Mouse (Mus musculus) T-helper 2 cell (primary cell): ENCODE data around the gene Skap1.

Experiments
- in situ Hi-C: fragments of 300-600 bp; cut with MboI, MseI; formaldehyde crosslinking; loops from one replicate; pipeline ENCODE4 v1.15.1; 2025; ENCODE audit warnings: high pct_unique_total_duplicates

Gene Skap1

DNA sequence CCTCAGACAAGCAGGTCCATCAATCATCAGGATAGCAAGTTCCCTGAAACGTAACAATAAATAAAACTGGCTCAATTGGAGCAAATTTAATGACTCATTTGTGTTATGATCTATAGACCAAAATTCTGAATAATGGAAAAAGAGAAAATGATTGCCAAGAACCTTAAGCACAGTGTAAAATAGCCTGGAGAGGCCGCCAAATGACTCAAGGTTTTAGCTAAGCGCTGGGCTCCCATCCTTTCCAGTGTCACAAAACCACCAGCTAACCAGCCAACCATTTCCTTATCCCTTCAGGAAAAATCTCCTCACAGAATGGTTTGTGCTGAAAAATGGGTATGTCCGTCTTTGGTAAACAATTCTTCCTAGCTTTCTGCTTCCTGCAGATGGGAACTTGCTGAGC, 279.5 kb downstream of the Skap1 start:
- in situ Hi-C loops, result no loop called here

DNA sequence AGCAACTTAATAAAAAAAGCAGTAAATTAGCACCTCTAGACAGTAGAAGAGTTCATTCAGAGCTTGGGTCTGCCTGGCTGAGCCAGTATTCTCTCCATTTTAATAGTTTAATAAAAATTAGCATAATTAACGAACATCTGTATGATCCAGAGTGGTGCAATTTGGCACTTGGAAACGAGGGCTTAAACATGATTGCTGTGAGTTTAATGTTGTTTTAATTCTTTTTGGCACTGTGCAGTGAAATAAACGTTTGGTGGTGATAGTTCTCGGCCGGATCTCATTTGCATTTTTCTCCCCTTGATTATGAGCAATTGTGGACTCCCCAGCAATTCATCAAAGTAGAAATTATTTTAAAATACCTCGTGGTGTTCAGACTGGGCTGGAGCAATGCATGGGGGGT, 282.3 kb downstream of the Skap1 start:
- in situ Hi-C loops, result no loop called here

- in situ Hi-C loops, result no loop called here
These were observed 283.2 kb downstream of the Skap1 start for GRCm38 (mm10) chr11:96747555-96747954.

DNA sequence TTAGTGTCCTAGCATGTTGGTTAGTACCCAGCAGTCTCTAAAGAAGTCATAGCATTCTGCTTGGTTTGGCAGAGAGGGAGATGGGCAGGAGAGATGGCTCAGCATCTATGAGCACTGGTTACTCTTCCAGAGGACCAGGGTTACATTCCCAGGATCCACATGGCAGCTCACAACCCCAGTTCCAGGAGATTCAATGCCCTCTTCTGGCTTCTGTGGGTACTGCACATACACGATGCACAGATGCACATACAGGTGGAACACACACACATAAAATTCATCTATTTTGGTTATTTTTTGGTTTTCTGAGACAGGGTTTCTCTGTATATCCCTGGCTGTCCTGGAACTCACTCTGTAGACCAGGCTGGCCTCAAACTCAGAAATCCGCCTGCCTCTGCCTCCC, 290.9 kb downstream of the Skap1 start:
- in situ Hi-C loops, result no loop called here

- in situ Hi-C loops, result no loop called here
These were observed 293.0 kb downstream of the Skap1 start for GRCm38 (mm10) chr11:96757421-96757820.

DNA sequence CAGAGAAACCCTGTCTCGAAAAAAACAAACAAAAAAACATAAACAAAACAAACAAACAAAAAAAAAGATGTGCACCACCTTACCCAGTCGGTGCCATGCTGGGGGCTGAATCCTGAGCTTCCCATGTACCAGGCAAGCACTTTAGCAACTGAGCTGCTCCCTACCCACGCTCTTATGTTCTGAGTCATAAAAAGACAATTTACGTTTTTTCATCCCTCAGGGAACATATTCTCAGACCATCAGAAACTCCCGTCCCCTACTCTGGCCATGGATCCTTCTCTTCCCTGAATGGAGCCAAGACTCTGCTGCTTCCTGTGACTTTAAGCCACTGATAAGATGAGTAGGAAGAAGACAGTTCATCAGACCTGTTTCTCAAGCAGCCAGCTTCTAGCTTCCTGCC, 294.0 kb downstream of the Skap1 start:
- in situ Hi-C loops, result no loop called here

GRCm38 (mm10) chr11:96760042-96760441, 295.6 kb downstream of the Skap1 start:
- in situ Hi-C loops, result no loop called here

DNA sequence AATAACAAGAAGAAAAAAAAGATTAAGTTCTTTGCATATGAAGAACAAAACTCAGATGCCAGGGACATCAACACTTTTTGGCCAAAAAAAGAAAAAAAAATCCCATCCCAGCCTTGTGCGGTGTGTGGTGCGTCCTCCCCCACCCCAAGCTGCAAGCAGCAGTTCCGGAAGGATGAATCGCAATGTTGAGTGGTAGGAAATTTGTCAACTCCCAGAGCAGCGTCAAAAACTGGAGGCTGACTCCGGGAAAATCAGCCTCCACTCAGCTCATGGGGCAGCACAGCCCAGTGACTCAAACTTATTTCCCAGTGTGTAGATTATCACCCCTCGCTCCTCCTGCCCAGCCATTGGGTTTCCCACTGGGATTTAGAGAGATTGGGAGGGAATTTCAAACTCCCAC, 297.6 kb downstream of the Skap1 start:
- in situ Hi-C loops, result no loop called here

- in situ Hi-C loops, result no loop called here
These were observed 298.5 kb downstream of the Skap1 start for GRCm38 (mm10) chr11:96762742-96763470.

DNA sequence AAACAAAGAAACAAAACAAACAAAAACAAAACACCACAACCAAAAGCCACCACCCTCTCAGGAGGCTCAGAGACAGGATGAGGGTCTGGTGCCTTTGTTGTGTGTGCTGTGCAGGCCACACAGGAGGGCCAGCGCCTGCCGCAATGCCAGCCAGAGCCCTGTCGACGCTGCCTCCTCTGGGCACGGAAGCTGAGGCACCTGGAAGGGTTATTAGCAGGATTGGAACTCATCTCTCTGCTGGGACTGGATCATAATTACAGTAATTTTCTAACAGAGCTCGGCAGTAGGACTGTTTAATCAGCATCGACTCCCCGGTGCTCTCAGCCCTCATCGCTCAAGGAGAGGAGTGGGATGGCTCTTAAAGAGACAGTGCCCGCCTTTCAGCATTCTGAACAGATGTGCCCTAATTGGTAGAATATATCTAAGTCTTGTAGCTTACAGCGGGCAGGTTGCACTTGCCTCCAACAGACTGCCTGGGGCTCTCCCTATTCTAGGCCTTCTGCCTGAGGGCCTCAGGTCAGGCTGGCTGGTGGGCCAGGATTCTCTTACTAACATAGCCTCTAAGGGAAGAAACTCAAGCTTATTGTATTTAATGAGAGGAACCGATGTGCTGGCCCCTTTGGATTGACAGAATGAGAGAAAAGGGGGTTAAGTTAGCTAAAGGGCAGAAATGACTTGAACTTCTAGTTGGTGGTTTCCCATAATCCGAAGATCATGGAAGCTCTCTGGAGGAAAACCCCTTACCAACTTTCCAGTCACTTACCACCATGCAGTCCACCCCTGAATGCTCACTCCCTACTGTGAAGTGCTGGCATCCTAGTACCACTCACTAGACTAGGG, 300.3 kb downstream of the Skap1 start:
- in situ Hi-C loops, result no loop called here

GRCm38 (mm10) chr11:96765645-96766044, 301.3 kb downstream of the Skap1 start:
- in situ Hi-C loops, result no loop called here

DNA sequence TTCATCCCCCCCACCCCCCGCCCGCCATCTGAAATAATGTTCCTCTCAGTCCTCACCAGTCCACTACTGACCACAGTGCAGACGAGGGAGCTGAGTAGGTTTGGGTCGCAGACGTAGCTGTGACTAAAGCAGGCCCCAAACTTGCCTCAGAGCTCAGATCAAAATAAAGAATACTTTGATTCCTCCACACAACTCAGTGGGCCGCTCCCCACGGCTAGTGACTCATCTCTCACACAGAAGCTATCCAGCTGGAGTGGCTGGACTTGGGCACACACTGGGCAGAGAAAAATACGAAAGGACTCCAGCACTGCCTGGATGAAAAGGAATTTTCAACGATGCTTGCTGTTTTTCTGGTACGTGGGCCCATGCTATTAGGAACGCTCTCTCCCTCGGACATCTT, 302.2 kb downstream of the Skap1 start:
- in situ Hi-C loops, result no loop called here

DNA sequence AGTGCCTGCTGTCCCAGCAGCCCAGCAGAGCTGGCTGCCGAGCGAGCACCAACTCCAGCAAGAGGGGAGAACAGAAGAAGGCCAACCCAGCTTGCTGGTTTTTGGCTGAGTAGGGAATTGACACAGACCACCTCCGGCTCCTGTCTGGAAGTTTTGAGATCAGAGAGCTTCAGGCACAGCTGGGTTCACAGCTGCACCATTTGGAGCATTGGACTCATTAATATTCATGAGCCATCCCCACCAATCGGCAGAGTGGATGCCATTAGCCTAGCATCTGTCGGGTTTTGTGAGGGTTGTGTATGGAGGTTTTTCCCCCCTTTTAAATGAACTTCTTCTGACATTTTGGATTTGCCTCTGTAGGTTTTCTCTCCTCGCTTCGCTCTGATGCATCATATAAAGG, 302.7 kb downstream of the Skap1 start:
- in situ Hi-C loops, result no loop called here

DNA sequence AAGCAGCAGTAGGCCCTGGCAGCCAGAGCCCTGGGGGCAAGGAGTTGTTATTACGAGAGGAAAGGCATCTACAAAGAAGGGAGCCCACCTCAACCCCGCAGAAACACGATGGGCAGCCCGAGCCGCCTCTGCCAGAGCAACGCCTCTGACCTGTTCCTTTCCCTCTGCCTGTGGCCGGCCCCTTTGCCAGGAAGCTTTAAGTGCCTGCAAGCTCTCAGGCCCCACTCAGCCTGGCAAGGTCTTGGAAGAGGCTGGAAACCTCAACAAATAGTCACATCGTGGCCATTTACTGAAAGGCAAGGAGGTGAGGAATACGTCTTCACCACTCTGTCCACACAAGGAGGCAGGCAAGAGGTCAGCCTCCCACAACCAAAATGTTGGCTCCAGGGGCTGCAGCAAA, 303.8 kb downstream of the Skap1 start:
- in situ Hi-C loops, result no loop called here

DNA sequence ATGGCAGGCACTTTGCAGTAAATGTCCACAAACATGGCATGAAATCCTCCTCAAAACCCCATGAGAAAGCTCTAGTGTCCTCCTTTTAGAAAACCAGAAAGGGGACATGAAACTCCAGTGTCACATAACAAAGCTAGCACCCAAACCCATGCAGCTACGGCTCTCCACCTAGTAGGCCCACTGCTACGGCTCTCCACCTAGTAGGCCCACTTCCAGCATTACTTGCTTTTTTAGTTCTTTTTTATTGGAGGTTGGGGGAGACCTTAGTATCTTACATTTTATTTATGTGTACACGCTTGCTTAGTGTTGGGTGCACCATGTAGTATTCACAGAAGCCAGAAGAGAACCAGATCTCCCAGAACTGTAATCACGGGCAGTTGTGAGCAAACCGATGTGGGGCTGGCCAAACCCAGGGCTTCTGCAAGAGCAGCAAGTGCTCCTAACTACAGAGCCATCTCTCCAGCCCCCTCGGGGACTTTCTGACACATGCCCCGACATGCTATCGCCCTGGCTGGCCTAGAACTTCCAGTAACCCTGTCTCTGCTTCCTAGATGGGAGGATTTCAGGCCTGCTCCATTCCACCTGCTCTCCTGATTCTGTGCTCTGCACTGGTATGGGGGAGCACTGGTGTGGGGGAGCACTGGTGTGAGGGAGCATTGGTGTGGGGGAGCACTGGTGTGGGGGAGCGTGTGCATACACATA, 307.0 kb downstream of the Skap1 start:
- in situ Hi-C loops, result no loop called here

GRCm38 (mm10) chr11:96772413-96772812, 308.0 kb downstream of the Skap1 start:
- in situ Hi-C loops, result no loop called here

- in situ Hi-C loops, result no loop called here
These were observed 310.1 kb downstream of the Skap1 start for GRCm38 (mm10) chr11:96774536-96774935.

GRCm38 (mm10) chr11:96775063-96775462, 310.7 kb downstream of the Skap1 start:
- in situ Hi-C loops, result loop anchor here (5.0 kb wide), 1 partner anchor 87 kb away; no protein-coding TSS in a partner anchor

GRCm38 (mm10) chr11:96775665-96776064, 311.3 kb downstream of the Skap1 start:
- in situ Hi-C loops, result loop anchor here (5.0 kb wide), 1 partner anchor 87 kb away; no protein-coding TSS in a partner anchor

- in situ Hi-C loops, result loop anchor here (5.0 kb wide), 1 partner anchor 86 kb away; no protein-coding TSS in a partner anchor
These were observed 311.7 kb downstream of the Skap1 start for GRCm38 (mm10) chr11:96776068-96776467.

DNA sequence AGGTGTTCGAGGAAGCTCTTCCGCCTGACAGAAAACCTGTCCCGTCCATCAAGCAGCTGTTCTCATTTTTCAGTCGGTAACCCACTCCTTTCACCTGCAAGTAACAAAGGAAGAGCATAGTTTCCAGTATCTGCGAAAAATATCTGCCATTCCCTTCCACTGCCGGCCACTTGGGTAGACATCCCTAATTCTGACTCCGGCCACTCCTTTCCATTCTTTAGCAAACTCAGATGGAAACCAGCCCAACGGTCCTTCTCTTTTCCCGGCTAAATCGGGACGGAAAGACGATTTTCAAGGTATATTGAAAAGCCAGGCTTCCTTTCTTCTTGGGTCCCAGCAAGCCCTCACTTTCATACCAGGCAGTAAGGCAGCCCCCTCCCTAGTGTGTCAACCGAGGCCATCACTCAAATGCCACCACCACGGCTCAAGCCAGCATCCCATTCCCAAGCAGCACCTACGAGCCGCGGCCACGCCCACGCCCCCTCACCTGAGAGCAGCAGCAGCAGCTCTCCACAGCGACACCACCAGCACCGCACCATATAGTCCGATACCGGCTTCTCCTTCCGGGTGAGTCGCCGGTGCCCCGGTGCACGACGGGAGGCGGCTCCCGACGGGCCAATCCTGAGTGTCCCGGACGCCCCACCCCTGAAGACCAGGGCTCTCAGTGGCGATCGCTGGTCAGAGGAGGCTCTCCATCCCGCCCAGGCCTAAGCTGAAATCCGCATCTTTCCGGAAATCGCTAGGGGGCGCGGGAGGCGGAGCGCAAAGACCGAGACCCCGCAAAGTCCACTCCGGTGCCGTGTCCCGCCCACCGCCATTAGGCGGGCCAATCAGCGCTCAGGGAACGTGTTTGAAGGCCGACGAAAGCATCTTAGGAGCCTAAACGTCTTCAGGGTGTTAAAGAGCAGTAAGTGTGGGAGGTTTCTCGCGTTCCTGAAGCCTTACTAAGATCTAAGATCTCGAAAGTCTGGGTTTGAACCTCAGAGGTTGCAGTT, 312.9 kb downstream of the Skap1 start, which contains the start of gene Snx11:
Snx11 (minus strand) TSS at position 592 of the 995 bp plus-strand sequence.
- in situ Hi-C loops, result loop anchor here (5.0 kb wide), 1 partner anchor 85 kb away; no protein-coding TSS in a partner anchor
